Mouse (Mus musculus): ENCODE results near the gene Ntrk2. TPM values are rescaled to one million over a fixed set of nuclear protein-coding genes. Genes with fewer than 3 reads are reported as not detected.

Gene Ntrk2
- total and polyA plus RNA-seq, 2 experiments: 0.55 to 1.5 TPM

DNA sequence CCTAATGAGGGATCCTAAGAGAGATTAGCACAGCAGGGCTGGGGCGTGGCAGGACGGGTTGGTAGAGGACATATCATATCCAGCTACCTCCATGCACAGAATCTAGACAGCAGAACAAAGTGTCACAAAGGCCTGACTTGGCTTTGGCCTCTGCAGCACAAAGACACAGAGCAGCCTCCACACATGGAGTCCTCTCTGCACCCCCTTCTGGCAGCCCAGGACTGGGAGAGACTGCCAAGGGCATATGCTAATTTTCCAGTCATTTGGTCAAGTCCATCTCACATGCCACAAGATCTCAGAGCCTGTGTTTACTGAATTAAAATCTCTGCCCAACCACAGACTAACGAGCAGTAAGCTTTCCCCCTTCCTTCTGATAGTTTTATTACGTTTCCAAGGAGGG lies 132.1 kb downstream of the Ntrk2 start:
- no peak for TF ChIP-seq CTCF (IDR thresholded peaks at IDR 0.05; ENCODE audit: low read depth, low read length)
- no peak for TF ChIP-seq POLR2A (IDR thresholded peaks at IDR 0.05; ENCODE audit: extremely low read depth, insufficient read depth, low read length)
- 78% methylated on average over 4 of the region's 4 CpGs for WGBS
- H3K4me1 ChIP-seq (ENCODE audit: control insufficient read depth, insufficient read depth, low read length): no peaks in the 10 kb centered on the region

GRCm38 (mm10) chr13:58940208-58940607 lies 133.8 kb downstream of the Ntrk2 start:
- Histone ChIP-seq H3K36me3 (ENCODE audit: control insufficient read depth, insufficient read depth, low read length) (no peaks in the 10 kb centered on the region), H3K9ac (ENCODE audit: low read depth, low read length) (no peak overlapping the region), H3K27ac (replicated peaks; ENCODE audit: insufficient read depth, low read depth, low read length) (no peak overlapping the region), H3K27me3 (ENCODE audit: control insufficient read depth, insufficient read depth, low read length) (no peaks in the 10 kb centered on the region), H3K4me1 (ENCODE audit: control insufficient read depth, insufficient read depth, low read length) (no peaks in the 10 kb centered on the region), H3K79me2 (ENCODE audit: control insufficient read depth, insufficient read depth, low read length) (no peaks in the 10 kb centered on the region), H3K4me3 (ENCODE audit: insufficient read depth, low read depth, low read length) (no peak overlapping the region)
- no peak for DNase-seq (ENCODE audit: extremely low read depth, low read depth, low spot score)
- TF ChIP-seq POLR2A (IDR thresholded peaks at IDR 0.05; ENCODE audit: extremely low read depth, insufficient read depth, low read length): no peak
- WGBS: 84% methylated on average over 6 of the region's 6 CpGs

More for the DNA sequence above, 132.1 kb downstream of the Ntrk2 start:
- DNase-seq (ENCODE audit: extremely low read depth, low read depth, low spot score): no peak
- no peaks in the 10 kb centered on the region for H3K27me3 ChIP-seq (ENCODE audit: control insufficient read depth, insufficient read depth, low read length)
- H3K27ac ChIP-seq (replicated peaks; ENCODE audit: insufficient read depth, low read depth, low read length): no peak overlapping the region
- H3K4me3 ChIP-seq (ENCODE audit: insufficient read depth, low read depth, low read length): no peak overlapping the region
- H3K36me3 ChIP-seq (ENCODE audit: control insufficient read depth, insufficient read depth, low read length): no peaks in the 10 kb centered on the region
- no peak overlapping the region for H3K9ac ChIP-seq (ENCODE audit: low read depth, low read length)
- H3K79me2 ChIP-seq (ENCODE audit: control insufficient read depth, insufficient read depth, low read length): no peaks in the 10 kb centered on the region

DNA sequence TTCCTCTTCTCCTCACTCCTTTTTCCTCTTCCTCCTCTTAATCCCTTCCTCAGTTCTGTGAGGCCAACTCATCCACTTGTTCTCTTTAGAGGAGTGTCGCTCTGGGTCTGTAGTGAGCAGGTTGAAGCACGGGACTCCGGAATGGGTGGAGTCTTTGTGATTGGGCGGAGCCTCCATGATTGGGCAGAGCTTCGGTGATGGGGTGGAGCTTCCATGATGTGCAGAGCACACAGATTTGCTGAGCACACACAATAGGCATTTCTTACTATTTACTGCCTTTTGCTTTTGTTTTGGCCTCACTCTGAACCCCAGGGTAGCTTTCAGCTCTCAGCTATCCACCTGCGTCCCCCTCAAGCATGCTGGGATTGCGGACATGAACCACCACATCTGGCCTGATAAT lies 134.4 kb downstream of the Ntrk2 start:
- no peaks in the 10 kb centered on the region for H3K36me3 ChIP-seq (ENCODE audit: control insufficient read depth, insufficient read depth, low read length)
- H3K27me3 ChIP-seq (ENCODE audit: control insufficient read depth, insufficient read depth, low read length): no peaks in the 10 kb centered on the region
- H3K27ac ChIP-seq (replicated peaks; ENCODE audit: insufficient read depth, low read depth, low read length): no peak overlapping the region
- no peak overlapping the region for H3K4me3 ChIP-seq (ENCODE audit: insufficient read depth, low read depth, low read length)
- TF ChIP-seq CTCF (IDR thresholded peaks at IDR 0.05; ENCODE audit: low read depth, low read length) (no peak), POLR2A (IDR thresholded peaks at IDR 0.05; ENCODE audit: extremely low read depth, insufficient read depth, low read length) (no peak)
- H3K9ac ChIP-seq (ENCODE audit: low read depth, low read length): no peak overlapping the region
- peak; percentile 15 for DNase-seq (ENCODE audit: extremely low read depth, low read depth, low spot score)
- H3K79me2 ChIP-seq (ENCODE audit: control insufficient read depth, insufficient read depth, low read length): no peaks in the 10 kb centered on the region
- H3K4me1 ChIP-seq (ENCODE audit: control insufficient read depth, insufficient read depth, low read length): no peaks in the 10 kb centered on the region
- 58% methylated on average over 7 of the region's 7 CpGs for WGBS

GRCm38 (mm10) chr13:58945781-58946180 lies 139.4 kb downstream of the Ntrk2 start:
- Histone ChIP-seq H3K27me3 (ENCODE audit: control insufficient read depth, insufficient read depth, low read length) (no peaks in the 10 kb centered on the region), H3K4me3 (ENCODE audit: insufficient read depth, low read depth, low read length) (no peak overlapping the region), H3K79me2 (ENCODE audit: control insufficient read depth, insufficient read depth, low read length) (no peaks in the 10 kb centered on the region), H3K9ac (ENCODE audit: low read depth, low read length) (no peak overlapping the region), H3K27ac (replicated peaks; ENCODE audit: insufficient read depth, low read depth, low read length) (no peak overlapping the region), H3K36me3 (ENCODE audit: control insufficient read depth, insufficient read depth, low read length) (no peaks in the 10 kb centered on the region), H3K4me1 (ENCODE audit: control insufficient read depth, insufficient read depth, low read length) (no peaks in the 10 kb centered on the region; the same call in 1 of the 2 replicates)
- no peak for DNase-seq (ENCODE audit: extremely low read depth, low read depth, low spot score)
- WGBS: 79% methylated on average over 6 of the region's 6 CpGs
- no peak for TF ChIP-seq POLR2A (IDR thresholded peaks at IDR 0.05; ENCODE audit: extremely low read depth, insufficient read depth, low read length)
- no peak for TF ChIP-seq CTCF (IDR thresholded peaks at IDR 0.05; ENCODE audit: low read depth, low read length)

GRCm38 (mm10) chr13:58946589-58946988 lies 140.2 kb downstream of the Ntrk2 start:
- 96% methylated on average over 6 of the region's 6 CpGs for WGBS
- Histone ChIP-seq H3K4me1 (ENCODE audit: control insufficient read depth, insufficient read depth, low read length) (no peaks in the 10 kb centered on the region; the same call in 1 of the 2 replicates), H3K9ac (ENCODE audit: low read depth, low read length) (no peak overlapping the region), H3K27me3 (ENCODE audit: control insufficient read depth, insufficient read depth, low read length) (no peaks in the 10 kb centered on the region), H3K27ac (replicated peaks; ENCODE audit: insufficient read depth, low read depth, low read length) (no peak overlapping the region), H3K79me2 (ENCODE audit: control insufficient read depth, insufficient read depth, low read length) (no peaks in the 10 kb centered on the region), H3K36me3 (ENCODE audit: control insufficient read depth, insufficient read depth, low read length) (no peaks in the 10 kb centered on the region), H3K4me3 (ENCODE audit: insufficient read depth, low read depth, low read length) (no peak overlapping the region)
- DNase-seq (ENCODE audit: extremely low read depth, low read depth, low spot score): no peak
- no peak for TF ChIP-seq POLR2A (IDR thresholded peaks at IDR 0.05; ENCODE audit: extremely low read depth, insufficient read depth, low read length)
- TF ChIP-seq CTCF (IDR thresholded peaks at IDR 0.05; ENCODE audit: low read depth, low read length): no peak

- Histone ChIP-seq H3K36me3 (ENCODE audit: control insufficient read depth, insufficient read depth, low read length) (no peaks in the 10 kb centered on the region), H3K4me3 (ENCODE audit: insufficient read depth, low read depth, low read length) (no peak overlapping the region), H3K79me2 (ENCODE audit: control insufficient read depth, insufficient read depth, low read length) (no peaks in the 10 kb centered on the region), H3K27ac (replicated peaks; ENCODE audit: insufficient read depth, low read depth, low read length) (no peak overlapping the region), H3K4me1 (ENCODE audit: control insufficient read depth, insufficient read depth, low read length) (no peaks in the 10 kb centered on the region; the same call in 1 of the 2 replicates), H3K9ac (ENCODE audit: low read depth, low read length) (no peak overlapping the region), H3K27me3 (ENCODE audit: control insufficient read depth, insufficient read depth, low read length) (no peaks in the 10 kb centered on the region)
- TF ChIP-seq POLR2A (IDR thresholded peaks at IDR 0.05; ENCODE audit: extremely low read depth, insufficient read depth, low read length) (no peak), CTCF (IDR thresholded peaks at IDR 0.05; ENCODE audit: low read depth, low read length) (no peak)
- 53% methylated on average over 9 of the region's 9 CpGs for WGBS
- DNase-seq (ENCODE audit: extremely low read depth, low read depth, low spot score): no peak
Observed at GRCm38 (mm10) chr13:58947056-58947455, 140.7 kb downstream of the Ntrk2 start.
